Mouse (Mus musculus): ENCODE measurements around the gene Atp6v1f. TPM values are rescaled to one million over a fixed set of nuclear protein-coding genes. Genes with fewer than 3 reads are reported as not detected.

Atp6v1f gene
- polyA plus RNA-seq, 1 experiment: 381 TPM

GRCm38 (mm10) chr6:29496270-29496669 is 28.8 kb downstream of the Atp6v1f start:
- Histone ChIP-seq H3K4me1 (replicated peaks; ENCODE audit: control insufficient read depth, insufficient read depth, low read length) (no peaks in the 10 kb centered on the region), H3K36me3 (ENCODE audit: control insufficient read depth, insufficient read depth, low read length) (no peaks in the 10 kb centered on the region), H3K27ac (ENCODE audit: control insufficient read depth, insufficient read depth, low read length) (no peak overlapping the region), H3K4me3 (ENCODE audit: control insufficient read depth, insufficient read depth, low read length) (no peak overlapping the region), H3K27me3 (ENCODE audit: control insufficient read depth, insufficient read depth, low read length) (no peaks in the 10 kb centered on the region; the same call in 1 of the 2 replicates)
- no peak for TF ChIP-seq POLR2A (IDR thresholded peaks at IDR 0.05; ENCODE audit: control insufficient read depth, extremely low read depth, insufficient read depth, low read length, poor library complexity)
- no peak for TF ChIP-seq CTCF (IDR thresholded peaks at IDR 0.05; ENCODE audit: borderline replicate concordance, control insufficient read depth, extremely low read depth, insufficient read depth, low read length, poor library complexity)
- 25% methylated on average over 25 of the region's 25 CpGs for WGBS
- no peak for DNase-seq

GRCm38 (mm10) chr6:29497791-29498190 is 30.3 kb downstream of the Atp6v1f start:
- H3K4me1 ChIP-seq (replicated peaks; ENCODE audit: control insufficient read depth, insufficient read depth, low read length): no peaks in the 10 kb centered on the region
- no peak overlapping the region for H3K27ac ChIP-seq (ENCODE audit: control insufficient read depth, insufficient read depth, low read length)
- H3K4me3 ChIP-seq (ENCODE audit: control insufficient read depth, insufficient read depth, low read length): no peak overlapping the region
- TF ChIP-seq POLR2A (IDR thresholded peaks at IDR 0.05; ENCODE audit: control insufficient read depth, extremely low read depth, insufficient read depth, low read length, poor library complexity) (no peak), CTCF (IDR thresholded peaks at IDR 0.05; ENCODE audit: borderline replicate concordance, control insufficient read depth, extremely low read depth, insufficient read depth, low read length, poor library complexity) (no peak)
- H3K27me3 ChIP-seq (ENCODE audit: control insufficient read depth, insufficient read depth, low read length): no peaks in the 10 kb centered on the region; the same call in 1 of the 2 replicates
- DNase-seq: no peak
- 44% methylated on average over 2 of the region's 2 CpGs for WGBS
- H3K36me3 ChIP-seq (ENCODE audit: control insufficient read depth, insufficient read depth, low read length): no peaks in the 10 kb centered on the region

- H3K27ac ChIP-seq (ENCODE audit: control insufficient read depth, insufficient read depth, low read length): no peak overlapping the region
- 90% methylated on average over 7 of the region's 7 CpGs for WGBS
Measured at GRCm38 (mm10) chr6:29500177-29500576, 32.7 kb downstream of the Atp6v1f start.

GRCm38 (mm10) chr6:29500810-29501209 is 33.3 kb downstream of the Atp6v1f start:
- Histone ChIP-seq H3K27ac (ENCODE audit: control insufficient read depth, insufficient read depth, low read length) (no peak overlapping the region), H3K36me3 (ENCODE audit: control insufficient read depth, insufficient read depth, low read length) (no peaks in the 10 kb centered on the region), H3K27me3 (ENCODE audit: control insufficient read depth, insufficient read depth, low read length) (no peaks in the 10 kb centered on the region; the same call in 1 of the 2 replicates), H3K4me1 (replicated peaks; ENCODE audit: control insufficient read depth, insufficient read depth, low read length) (no peaks in the 10 kb centered on the region), H3K4me3 (ENCODE audit: control insufficient read depth, insufficient read depth, low read length) (no peak overlapping the region)
- TF ChIP-seq POLR2A (IDR thresholded peaks at IDR 0.05; ENCODE audit: control insufficient read depth, extremely low read depth, insufficient read depth, low read length, poor library complexity) (no peak), CTCF (IDR thresholded peaks at IDR 0.05; ENCODE audit: borderline replicate concordance, control insufficient read depth, extremely low read depth, insufficient read depth, low read length, poor library complexity) (no peak)
- WGBS: 95% methylated on average over 6 of the region's 6 CpGs
- no peak for DNase-seq

More at GRCm38 (mm10) chr6:29500177-29500576, 32.7 kb downstream of the Atp6v1f start:
- no peak for TF ChIP-seq CTCF (IDR thresholded peaks at IDR 0.05; ENCODE audit: borderline replicate concordance, control insufficient read depth, extremely low read depth, insufficient read depth, low read length, poor library complexity)
- no peak for TF ChIP-seq POLR2A (IDR thresholded peaks at IDR 0.05; ENCODE audit: control insufficient read depth, extremely low read depth, insufficient read depth, low read length, poor library complexity)
- DNase-seq: no peak
- Histone ChIP-seq H3K4me1 (replicated peaks; ENCODE audit: control insufficient read depth, insufficient read depth, low read length) (no peaks in the 10 kb centered on the region), H3K4me3 (ENCODE audit: control insufficient read depth, insufficient read depth, low read length) (no peak overlapping the region), H3K36me3 (ENCODE audit: control insufficient read depth, insufficient read depth, low read length) (no peaks in the 10 kb centered on the region), H3K27me3 (ENCODE audit: control insufficient read depth, insufficient read depth, low read length) (no peaks in the 10 kb centered on the region; the same call in 1 of the 2 replicates)

- no peak for DNase-seq
- H3K27me3 ChIP-seq (ENCODE audit: control insufficient read depth, insufficient read depth, low read length): no peaks in the 10 kb centered on the region; the same call in 1 of the 2 replicates
Measured at GRCm38 (mm10) chr6:29501599-29501998, 34.1 kb downstream of the Atp6v1f start.

GRCm38 (mm10) chr6:29505493-29505892 is 38.0 kb downstream of the Atp6v1f start:
- 82% methylated on average over 5 of the region's 5 CpGs for WGBS
- no peaks in the 10 kb centered on the region for H3K36me3 ChIP-seq (ENCODE audit: control insufficient read depth, insufficient read depth, low read length)
- H3K27me3 ChIP-seq (ENCODE audit: control insufficient read depth, insufficient read depth, low read length): peaks cover 6% of the 10 kb centered on the region; the same call in 1 of the 2 replicates
- no peak overlapping the region for H3K4me3 ChIP-seq (ENCODE audit: control insufficient read depth, insufficient read depth, low read length)
- no peak overlapping the region for H3K27ac ChIP-seq (ENCODE audit: control insufficient read depth, insufficient read depth, low read length)
- H3K4me1 ChIP-seq (replicated peaks; ENCODE audit: control insufficient read depth, insufficient read depth, low read length): no peaks in the 10 kb centered on the region
- TF ChIP-seq POLR2A (IDR thresholded peaks at IDR 0.05; ENCODE audit: control insufficient read depth, extremely low read depth, insufficient read depth, low read length, poor library complexity) (no peak), CTCF (IDR thresholded peaks at IDR 0.05; ENCODE audit: borderline replicate concordance, control insufficient read depth, extremely low read depth, insufficient read depth, low read length, poor library complexity) (0 out of 2 replicates have a peak, but pooled peaks have one; percentile 23)
- no peak for DNase-seq

More at GRCm38 (mm10) chr6:29501599-29501998, 34.1 kb downstream of the Atp6v1f start:
- WGBS: 96% methylated on average over 1 of the region's 1 CpGs
- no peak for TF ChIP-seq POLR2A (IDR thresholded peaks at IDR 0.05; ENCODE audit: control insufficient read depth, extremely low read depth, insufficient read depth, low read length, poor library complexity)
- no peak for TF ChIP-seq CTCF (IDR thresholded peaks at IDR 0.05; ENCODE audit: borderline replicate concordance, control insufficient read depth, extremely low read depth, insufficient read depth, low read length, poor library complexity)
- Histone ChIP-seq H3K4me1 (replicated peaks; ENCODE audit: control insufficient read depth, insufficient read depth, low read length) (no peaks in the 10 kb centered on the region), H3K36me3 (ENCODE audit: control insufficient read depth, insufficient read depth, low read length) (no peaks in the 10 kb centered on the region), H3K4me3 (ENCODE audit: control insufficient read depth, insufficient read depth, low read length) (no peak overlapping the region), H3K27ac (ENCODE audit: control insufficient read depth, insufficient read depth, low read length) (no peak overlapping the region)

GRCm38 (mm10) chr6:29506834-29507233 is 39.3 kb downstream of the Atp6v1f start:
- WGBS: 55% methylated on average over 8 of the region's 8 CpGs
- Histone ChIP-seq H3K27me3 (ENCODE audit: control insufficient read depth, insufficient read depth, low read length) (peaks cover 6% of the 10 kb centered on the region; the same call in 1 of the 2 replicates), H3K4me3 (ENCODE audit: control insufficient read depth, insufficient read depth, low read length) (no peak overlapping the region), H3K4me1 (replicated peaks; ENCODE audit: control insufficient read depth, insufficient read depth, low read length) (no peaks in the 10 kb centered on the region), H3K27ac (ENCODE audit: control insufficient read depth, insufficient read depth, low read length) (no peak overlapping the region), H3K36me3 (ENCODE audit: control insufficient read depth, insufficient read depth, low read length) (no peaks in the 10 kb centered on the region)
- TF ChIP-seq CTCF (IDR thresholded peaks at IDR 0.05; ENCODE audit: borderline replicate concordance, control insufficient read depth, extremely low read depth, insufficient read depth, low read length, poor library complexity) (no peak), POLR2A (IDR thresholded peaks at IDR 0.05; ENCODE audit: control insufficient read depth, extremely low read depth, insufficient read depth, low read length, poor library complexity) (no peak)
- no peak for DNase-seq
